Mouse (Mus musculus) megakaryocyte-erythroid progenitor cell, adult 5-6 weeks (primary cell): ENCODE data around the gene Ptx3. TPM values are rescaled to one million over a fixed set of nuclear protein-coding genes. Genes with fewer than 3 reads are reported as not detected.
"Not testable (repeated sequence)": the region's sequence is repeated elsewhere in the genome, so short reads cannot be mapped to it uniquely, and the experiment has no call there.

Experiments used
- ATAC-seq: replicated peaks from 2 replicates; pipeline ENCODE4 v1.8.0; 2016; ENCODE audit warnings: mild to moderate bottlenecking, inconsistent platforms; ENCODE audit not compliant: severe bottlenecking, poor library complexity, low FRiP score, low TSS enrichment
- total RNA-seq, 2 experiments: library from RNA; stranded (forward) in 1 of 2; stranded (reverse) in 1 of 2; fragments of 200-1000, 215-1000 nt in 1 of 2; fragments of >200 nt in 1 of 2; fragmentation: Nextera tagmentation in 1 of 2; gene quantifications; 2 replicates each; pipeline ENCODE4 v1.2.3; 2014 to 2017

Gene Ptx3
- not detected in 2 replicates for total RNA-seq (2014; fragmentation: Nextera tagmentation)
- total RNA-seq (2017): not detected in 2 replicates

- no peak for ATAC-seq
Measured at GRCm38 (mm10) chr3:66219655-66220191, at the start of gene Ptx3. Gene Ptx3, plus strand, starts transcription at chr3:66219910.

- ATAC-seq: no peak
Measured at GRCm38 (mm10) chr3:66172907-66173306, 46.8 kb upstream of the Ptx3 start.

GRCm38 (mm10) chr3:66179647-66180046 is 40.1 kb upstream of the Ptx3 start:
- no peak for ATAC-seq

GRCm38 (mm10) chr3:66193910-66194562 is 25.7 kb upstream of the Ptx3 start:
- no peak for ATAC-seq

DNA sequence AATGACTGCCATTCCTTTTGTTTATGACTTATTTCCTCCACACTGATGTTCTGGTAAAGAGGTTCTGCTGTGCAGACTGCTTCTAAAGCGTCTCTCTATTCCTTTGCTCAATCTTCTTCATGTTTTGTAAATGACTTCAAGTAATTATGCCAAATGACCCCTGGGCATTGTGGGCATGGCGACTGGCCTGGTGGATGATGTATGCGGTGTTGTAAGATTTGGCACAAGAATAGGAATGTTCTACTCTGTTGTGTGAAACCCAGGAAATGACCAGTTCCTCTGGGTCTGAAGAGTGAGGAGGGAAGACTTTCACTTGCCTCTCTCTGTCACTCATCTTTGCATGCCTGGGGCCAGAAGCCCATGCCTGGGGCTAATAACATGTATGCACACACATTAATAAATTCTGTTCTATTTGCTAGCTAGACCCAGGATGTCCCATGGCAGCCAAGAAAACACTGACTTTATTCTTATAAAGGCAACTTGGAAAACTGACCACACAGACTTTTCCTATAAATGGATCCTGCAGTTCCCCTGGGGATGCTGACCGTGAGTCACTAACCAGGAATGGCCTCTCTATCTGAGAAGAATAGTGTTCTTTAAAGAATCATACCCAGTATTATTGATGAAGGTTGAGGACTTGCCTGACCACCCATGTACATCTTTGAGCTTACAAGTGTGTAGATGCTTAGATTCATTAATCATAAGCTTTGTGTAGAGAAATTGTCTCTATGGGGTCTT is 10.7 kb upstream of the Ptx3 start:
- ATAC-seq: no peak

GRCm38 (mm10) chr3:66213524-66213923 is 6.2 kb upstream of the Ptx3 start:
- ATAC-seq: no peak

- no peak for ATAC-seq
Measured at GRCm38 (mm10) chr3:66215759-66216158, 4.0 kb upstream of the Ptx3 start.

DNA sequence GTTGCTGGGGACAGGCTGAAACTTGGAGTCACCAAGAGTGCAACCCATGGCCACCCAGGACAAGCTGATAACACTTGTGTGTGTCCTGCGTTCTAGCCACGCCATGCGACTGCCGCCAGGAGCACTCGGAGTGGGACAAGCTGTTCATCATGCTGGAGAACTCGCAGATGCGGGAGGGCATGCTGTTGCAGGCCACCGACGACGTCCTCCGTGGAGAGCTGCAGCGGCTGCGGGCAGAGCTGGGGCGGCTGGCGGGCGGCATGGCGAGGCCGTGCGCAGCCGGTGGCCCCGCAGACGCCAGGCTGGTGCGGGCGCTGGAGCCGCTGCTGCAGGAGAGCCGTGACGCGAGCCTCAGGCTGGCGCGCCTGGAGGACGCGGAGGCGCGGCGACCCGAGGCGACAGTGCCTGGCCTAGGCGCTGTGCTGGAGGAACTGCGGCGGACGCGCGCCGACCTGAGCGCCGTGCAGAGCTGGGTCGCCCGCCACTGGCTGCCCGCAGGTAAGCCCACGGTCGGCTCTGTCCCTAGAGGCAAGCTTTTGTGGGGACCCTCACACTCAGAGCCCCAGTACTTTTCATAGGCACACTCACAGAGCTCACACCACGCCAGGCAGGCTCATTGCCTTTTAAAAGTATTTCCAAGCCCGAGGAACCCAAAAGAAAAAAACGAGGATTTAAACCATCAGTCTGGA is 988 bp downstream of the Ptx3 start:
- no peak for ATAC-seq

GRCm38 (mm10) chr3:66221243-66221611 is 1.5 kb downstream of the Ptx3 start:
- no peak for ATAC-seq

GRCm38 (mm10) chr3:66224931-66225537 is 5.3 kb downstream of the Ptx3 start:
- no peak for ATAC-seq

GRCm38 (mm10) chr3:66236234-66236871 is 16.6 kb downstream of the Ptx3 start:
- not testable (repeated sequence) for ATAC-seq

- no peak for ATAC-seq
Measured at GRCm38 (mm10) chr3:66240476-66240875, 20.8 kb downstream of the Ptx3 start.

DNA sequence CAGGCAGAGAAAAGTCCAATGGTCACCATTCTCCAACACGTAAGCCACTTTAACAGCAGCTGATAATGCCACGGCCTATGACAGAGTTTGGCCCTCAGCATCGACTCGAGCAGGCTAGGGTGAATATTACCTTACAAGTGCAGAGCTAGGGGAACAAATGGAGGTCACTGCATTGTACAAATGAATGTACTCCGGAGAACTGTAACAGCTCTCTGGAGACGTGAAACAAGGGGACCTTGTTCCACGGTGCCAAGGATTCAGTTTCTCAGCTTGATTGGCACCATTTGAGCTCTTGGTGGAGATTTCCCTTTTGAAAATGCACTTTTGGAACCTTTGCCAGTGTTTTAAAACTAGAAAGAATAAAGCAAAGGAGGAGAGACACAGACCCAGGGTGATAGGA is 32.1 kb downstream of the Ptx3 start:
- ATAC-seq: no peak

- ATAC-seq: no peak
Measured at GRCm38 (mm10) chr3:66254504-66255105, 34.9 kb downstream of the Ptx3 start.

- no peak for ATAC-seq
Measured at GRCm38 (mm10) chr3:66262319-66262718, 42.6 kb downstream of the Ptx3 start.

- no peak for ATAC-seq
Measured at GRCm38 (mm10) chr3:66263270-66263669, 43.6 kb downstream of the Ptx3 start.
